Mouse (Mus musculus): ENCODE results near the gene Bcl2l14. TPM values are rescaled to one million over a fixed set of nuclear protein-coding genes. Genes with fewer than 3 reads are reported as not detected.

Gene Bcl2l14
- polyA plus RNA-seq, 1 experiment = not detected

DNA sequence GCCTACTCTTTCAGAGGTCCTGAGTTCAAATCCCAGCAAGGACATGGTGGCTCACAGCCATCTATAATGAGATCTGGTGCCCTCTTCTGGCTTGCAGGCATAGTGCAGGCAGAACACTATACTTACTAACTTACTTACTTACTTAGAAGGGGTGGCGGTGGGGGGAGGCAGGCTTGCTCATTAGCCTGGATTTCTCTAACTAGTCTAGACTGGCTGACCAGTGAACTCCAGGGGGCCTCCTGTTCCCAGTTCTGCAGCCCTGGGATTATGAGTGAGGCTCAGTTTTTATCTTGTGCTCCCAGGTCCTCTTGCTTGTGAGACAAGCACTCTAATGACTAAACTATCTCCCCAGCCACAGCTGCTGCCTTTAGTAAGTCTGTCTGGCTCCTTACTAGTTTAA lies 58.0 kb downstream of the Bcl2l14 start:
- H3K27ac ChIP-seq (ENCODE audit: insufficient read depth, low read depth, low read length) = no peak overlapping the region
- TF ChIP-seq POLR2A (IDR thresholded peaks at IDR 0.05; ENCODE audit: borderline replicate concordance, low read depth, low read length) (no peak), CTCF (IDR thresholded peaks at IDR 0.05; ENCODE audit: low read depth, low read length) (peak; percentile 40)
- H3K4me1 ChIP-seq (ENCODE audit: control insufficient read depth, insufficient read depth, low read length) = no peaks in the 10 kb centered on the region

DNA sequence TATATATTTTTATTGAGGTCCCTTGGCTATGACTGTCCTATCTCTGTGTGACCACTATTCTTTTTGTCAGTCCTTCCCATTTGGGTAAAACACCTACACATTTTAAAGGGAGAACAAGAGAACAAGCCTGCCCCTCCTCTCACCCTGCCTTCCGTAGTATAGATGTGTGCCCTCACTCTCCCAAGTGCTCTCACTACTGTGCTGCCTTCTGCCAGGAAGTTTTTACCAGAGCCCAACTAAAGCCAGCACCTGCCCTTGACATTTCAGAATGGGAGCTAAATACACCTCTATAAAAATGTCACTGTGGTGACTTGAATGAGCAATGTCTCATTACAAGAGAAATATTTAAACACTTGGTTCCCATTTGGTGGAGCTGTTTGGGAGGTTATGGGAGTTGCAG lies 62.3 kb downstream of the Bcl2l14 start:
- TF ChIP-seq POLR2A (IDR thresholded peaks at IDR 0.05; ENCODE audit: borderline replicate concordance, low read depth, low read length) = no peak
- TF ChIP-seq CTCF (IDR thresholded peaks at IDR 0.05; ENCODE audit: low read depth, low read length) = no peak
- no peak overlapping the region for H3K4me3 ChIP-seq (ENCODE audit: insufficient read depth, low read length)
- 0 out of 2 replicates have a peak, but pooled peaks cover 6% of the 10 kb centered on the region for H3K4me1 ChIP-seq (ENCODE audit: control insufficient read depth, insufficient read depth, low read length)
- H3K27ac ChIP-seq (ENCODE audit: insufficient read depth, low read depth, low read length) = no peak overlapping the region

More for the DNA sequence above, 58.0 kb downstream of the Bcl2l14 start:
- no peak overlapping the region for H3K4me3 ChIP-seq (ENCODE audit: insufficient read depth, low read length)

DNA sequence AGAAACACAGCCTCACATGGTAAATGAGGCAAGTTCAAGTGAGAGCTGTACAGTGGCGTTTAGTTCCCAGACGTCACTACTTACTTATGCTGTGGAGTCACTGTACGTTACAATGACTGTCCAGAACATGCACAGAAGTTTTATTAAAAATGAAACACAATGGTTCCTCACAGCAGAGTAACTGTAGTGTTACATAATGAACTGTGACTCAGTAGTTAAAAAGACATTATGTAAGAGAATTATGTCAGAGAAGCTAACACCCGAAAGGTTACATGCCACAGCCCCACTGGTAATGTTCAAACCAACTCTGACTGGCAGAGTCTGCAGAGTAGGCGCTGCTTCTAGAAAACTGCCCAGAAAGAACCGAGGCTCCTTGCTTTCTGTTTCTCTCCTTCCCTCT lies 65.1 kb downstream of the Bcl2l14 start:
- no peak overlapping the region for H3K27ac ChIP-seq (ENCODE audit: insufficient read depth, low read depth, low read length)
- TF ChIP-seq CTCF (IDR thresholded peaks at IDR 0.05; ENCODE audit: low read depth, low read length) (no peak), POLR2A (IDR thresholded peaks at IDR 0.05; ENCODE audit: borderline replicate concordance, low read depth, low read length) (no peak)
- H3K4me3 ChIP-seq (ENCODE audit: insufficient read depth, low read length) = no peak overlapping the region
- 0 out of 2 replicates have a peak, but pooled peaks cover 6% of the 10 kb centered on the region for H3K4me1 ChIP-seq (ENCODE audit: control insufficient read depth, insufficient read depth, low read length)

DNA sequence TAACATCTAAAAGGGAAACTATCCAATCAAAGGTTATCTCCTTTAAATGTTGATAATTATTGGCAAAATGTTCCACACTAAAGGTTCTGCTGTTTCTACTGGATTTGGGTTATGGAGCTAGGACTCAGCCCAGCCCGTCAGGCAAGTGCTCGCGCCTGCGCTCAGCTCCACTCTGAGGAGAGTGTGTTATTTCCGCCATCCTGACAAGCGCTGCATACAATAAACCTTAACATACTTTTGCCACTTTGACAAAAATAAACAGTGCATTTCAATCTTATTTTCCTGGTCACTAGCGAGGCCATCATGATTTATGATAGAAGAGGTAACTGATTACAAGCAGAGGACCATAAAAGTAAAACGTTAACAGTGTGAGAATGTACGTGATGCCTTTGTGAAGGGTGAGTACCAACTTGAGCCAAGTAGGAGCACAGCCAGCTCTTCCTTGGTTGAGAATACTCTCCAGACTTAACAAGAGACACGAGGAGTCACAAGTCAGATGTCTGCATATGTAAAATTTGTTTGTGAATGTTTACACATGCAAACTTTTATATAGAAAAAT lies 70.6 kb downstream of the Bcl2l14 start:
- no peak overlapping the region for H3K4me3 ChIP-seq (ENCODE audit: insufficient read depth, low read length)
- H3K4me1 ChIP-seq (ENCODE audit: control insufficient read depth, insufficient read depth, low read length) = 0 out of 2 replicates have a peak, but pooled peaks cover 2% of the 10 kb centered on the region
- TF ChIP-seq CTCF (IDR thresholded peaks at IDR 0.05; ENCODE audit: low read depth, low read length) (no peak), POLR2A (IDR thresholded peaks at IDR 0.05; ENCODE audit: borderline replicate concordance, low read depth, low read length) (no peak)
- H3K27ac ChIP-seq (ENCODE audit: insufficient read depth, low read depth, low read length) = no peak overlapping the region

DNA sequence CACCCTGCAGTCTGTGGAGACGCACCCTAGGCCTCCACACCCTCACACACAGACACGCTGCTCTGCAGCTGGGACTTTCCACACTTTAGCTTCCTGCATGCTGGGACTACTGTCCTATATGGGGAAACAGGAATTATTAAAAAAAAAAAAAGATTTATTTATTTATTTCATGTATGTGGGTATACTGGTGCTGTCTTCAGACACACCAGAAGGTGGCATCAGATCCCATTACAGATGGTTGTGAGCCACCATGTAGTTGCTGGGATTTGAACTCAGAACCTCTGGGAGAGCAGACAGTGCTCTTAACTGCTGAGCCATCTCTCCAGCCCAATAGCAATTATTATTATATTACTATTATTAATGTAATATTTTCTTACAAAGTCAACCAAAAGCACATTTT lies 73.2 kb downstream of the Bcl2l14 start:
- Histone ChIP-seq H3K27ac (ENCODE audit: insufficient read depth, low read depth, low read length) (no peak overlapping the region), H3K4me1 (ENCODE audit: control insufficient read depth, insufficient read depth, low read length) (no peaks in the 10 kb centered on the region), H3K4me3 (ENCODE audit: insufficient read depth, low read length) (no peak overlapping the region)
- no peak for TF ChIP-seq POLR2A (IDR thresholded peaks at IDR 0.05; ENCODE audit: borderline replicate concordance, low read depth, low read length)
- no peak for TF ChIP-seq CTCF (IDR thresholded peaks at IDR 0.05; ENCODE audit: low read depth, low read length)

DNA sequence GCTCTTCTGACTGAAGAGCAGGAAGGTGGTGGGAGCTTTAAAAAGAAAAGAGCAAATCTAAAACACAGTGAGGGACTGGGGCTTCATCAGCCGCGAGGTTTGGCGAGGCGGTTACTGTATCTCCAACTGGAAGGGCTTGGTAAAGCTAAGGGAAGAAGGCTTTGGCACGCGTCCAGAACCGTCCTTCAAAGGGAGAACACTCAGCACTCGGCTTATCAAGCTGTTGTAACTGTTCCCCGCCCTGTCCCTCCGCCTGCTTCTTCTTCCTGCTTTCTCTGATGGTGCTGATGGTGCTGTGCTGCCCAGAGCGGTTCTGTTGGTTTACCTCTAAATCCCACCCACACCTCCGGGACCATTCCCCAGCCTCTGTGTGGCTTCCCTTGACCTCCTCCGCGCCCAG lies 74.7 kb downstream of the Bcl2l14 start:
- TF ChIP-seq CTCF (IDR thresholded peaks at IDR 0.05; ENCODE audit: low read depth, low read length) (no peak), POLR2A (IDR thresholded peaks at IDR 0.05; ENCODE audit: borderline replicate concordance, low read depth, low read length) (no peak)
- H3K4me3 ChIP-seq (ENCODE audit: insufficient read depth, low read length) = no peak overlapping the region
- H3K4me1 ChIP-seq (ENCODE audit: control insufficient read depth, insufficient read depth, low read length) = no peaks in the 10 kb centered on the region
- no peak overlapping the region for H3K27ac ChIP-seq (ENCODE audit: insufficient read depth, low read depth, low read length)

DNA sequence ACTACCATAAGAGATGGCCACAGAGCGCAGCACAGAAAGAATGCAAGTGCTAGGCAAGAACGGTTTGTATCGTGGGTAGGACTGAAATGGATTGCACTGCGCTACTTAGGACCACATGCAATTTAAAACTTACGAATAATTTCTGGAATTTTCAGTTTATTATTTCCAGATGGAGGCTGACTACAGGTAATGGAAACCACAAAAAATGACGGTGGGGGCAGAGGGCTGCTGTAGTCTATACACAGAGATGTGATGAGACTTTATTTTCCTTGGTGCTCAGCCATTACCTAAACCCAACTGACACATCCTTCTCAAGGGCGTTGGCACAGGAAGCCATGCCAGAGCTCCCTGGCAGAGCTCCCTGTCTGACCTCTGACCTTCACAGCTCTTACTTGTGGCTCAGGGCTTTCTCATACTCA lies 77.0 kb downstream of the Bcl2l14 start:
- TF ChIP-seq POLR2A (IDR thresholded peaks at IDR 0.05; ENCODE audit: borderline replicate concordance, low read depth, low read length) (no peak), CTCF (IDR thresholded peaks at IDR 0.05; ENCODE audit: low read depth, low read length) (no peak)

DNA sequence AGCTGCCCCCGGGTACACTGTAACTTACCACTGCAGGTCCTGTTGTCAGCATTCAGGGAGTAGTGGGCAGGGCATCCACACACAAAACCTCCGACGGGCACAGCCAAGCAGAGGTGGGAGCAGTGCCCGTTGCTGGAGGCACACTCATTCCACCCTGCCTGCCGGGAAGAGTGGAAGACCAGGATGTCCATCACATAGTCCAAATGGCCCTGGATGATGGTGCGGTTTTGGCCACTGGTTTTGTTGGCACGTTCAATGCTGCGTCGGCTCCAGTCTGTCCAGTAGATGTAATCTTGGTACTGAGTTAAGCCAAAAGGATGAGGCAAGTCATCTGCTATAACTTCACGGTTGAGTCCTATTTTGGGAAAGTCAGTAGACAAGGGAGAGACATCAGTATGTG lies 83.4 kb downstream of the Bcl2l14 start:
- H3K4me1 ChIP-seq (ENCODE audit: control insufficient read depth, insufficient read depth, low read length) = no peaks in the 10 kb centered on the region
- H3K27ac ChIP-seq (ENCODE audit: insufficient read depth, low read depth, low read length) = no peak overlapping the region
- no peak overlapping the region for H3K4me3 ChIP-seq (ENCODE audit: insufficient read depth, low read length)
- TF ChIP-seq CTCF (IDR thresholded peaks at IDR 0.05; ENCODE audit: low read depth, low read length) (no peak), POLR2A (IDR thresholded peaks at IDR 0.05; ENCODE audit: borderline replicate concordance, low read depth, low read length) (no peak)

More for the DNA sequence above, 77.0 kb downstream of the Bcl2l14 start:
- H3K4me1 ChIP-seq (ENCODE audit: control insufficient read depth, insufficient read depth, low read length) = no peaks in the 10 kb centered on the region
- no peak overlapping the region for H3K27ac ChIP-seq (ENCODE audit: insufficient read depth, low read depth, low read length)
- H3K4me3 ChIP-seq (ENCODE audit: insufficient read depth, low read length) = no peak overlapping the region

DNA sequence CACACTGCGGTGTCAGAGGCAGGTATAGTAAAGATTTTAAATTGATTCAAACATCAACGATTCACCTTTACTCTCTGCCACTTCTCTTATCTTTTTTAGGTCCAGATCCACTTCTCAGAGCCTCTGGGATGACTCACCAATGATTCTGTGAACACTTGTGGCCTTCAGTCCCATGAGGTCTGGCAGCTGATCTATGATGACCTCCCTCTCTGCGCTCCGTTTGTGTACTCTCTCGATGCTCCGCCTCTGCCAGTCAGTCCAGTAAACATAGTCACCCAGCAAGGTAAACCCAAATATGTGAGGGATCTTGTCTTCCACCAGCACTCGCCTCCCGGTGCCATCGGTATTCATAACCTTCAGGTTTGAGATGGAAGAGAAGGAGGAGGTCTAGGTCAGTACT lies 90.2 kb downstream of the Bcl2l14 start:
- no peak overlapping the region for H3K27ac ChIP-seq (ENCODE audit: insufficient read depth, low read depth, low read length)
- no peak for TF ChIP-seq CTCF (IDR thresholded peaks at IDR 0.05; ENCODE audit: low read depth, low read length)
- no peak for TF ChIP-seq POLR2A (IDR thresholded peaks at IDR 0.05; ENCODE audit: borderline replicate concordance, low read depth, low read length)
- H3K4me1 ChIP-seq (ENCODE audit: control insufficient read depth, insufficient read depth, low read length) = no peaks in the 10 kb centered on the region
- no peak overlapping the region for H3K4me3 ChIP-seq (ENCODE audit: insufficient read depth, low read length)

Other genes starting within 250 kb of the Bcl2l14 start
- gene Lrp6, start 170.6 kb downstream of the Bcl2l14 start, polyA plus RNA-seq (2012; ENCODE audit: insufficient read depth, insufficient read length, missing spikeins) = 33.1 and 37.0 TPM in 2 replicates
- gene Mansc1, start 236.2 kb downstream of the Bcl2l14 start, polyA plus RNA-seq (2012; ENCODE audit: insufficient read depth, insufficient read length, missing spikeins) = 4.3 and 5.6 TPM in 2 replicates
- 3.6 and 4.5 TPM in 2 replicates for gene Borcs5, start 243.2 kb downstream of the Bcl2l14 start, polyA plus RNA-seq (2012; ENCODE audit: insufficient read depth, insufficient read length, missing spikeins)

Data from bone marrow macrophage, adult 2 months (primary cell).